Mouse (Mus musculus) bone marrow, adult 2 months (tissue): Measurements from ENCODE around the gene Tnip1.

Source experiments
- CTCF ChIP-seq: fragments of 200-500 bp; IDR thresholded peaks from 2 replicates; pipeline ENCODE4 v1.5.1; 2011; ENCODE audit warnings: low read length, control low read depth; ENCODE audit not compliant: control insufficient read depth, insufficient read depth
- POLR2A ChIP-seq: fragments of 200-500 bp; IDR thresholded peaks from 2 replicates; pipeline ENCODE4 v1.6.1; 2011; ENCODE audit warnings: low read depth, mild to moderate bottlenecking, control low read depth, low read length, borderline replicate concordance; ENCODE audit not compliant: control insufficient read depth

DNA sequence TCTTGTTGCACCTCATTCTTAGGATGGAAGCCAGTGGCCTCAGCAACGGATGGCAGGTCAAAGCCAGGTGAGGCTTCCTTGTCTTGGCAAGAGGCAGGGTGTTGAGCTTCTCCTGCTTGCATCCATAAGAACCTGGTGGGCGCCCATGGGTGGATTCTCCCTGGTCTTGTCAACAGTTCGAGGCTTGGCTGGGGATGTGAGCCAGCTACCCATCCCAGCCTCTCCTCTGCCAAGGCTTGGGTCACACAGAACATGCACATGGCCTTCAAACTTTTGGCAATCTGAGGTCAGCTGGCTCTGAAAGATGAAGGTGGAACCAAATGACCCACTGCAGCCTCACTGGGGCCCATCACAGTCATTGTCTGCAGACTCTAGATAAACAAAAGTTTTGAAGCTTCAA, 51.5 kb downstream of the Tnip1 start:
- no peak for TF ChIP-seq CTCF
- TF ChIP-seq POLR2A = no peak
